Mouse (Mus musculus) embryonic stem cell, embryonic (primary cell): ENCODE measurements around the gene Defb33.

Experiments used
- CTCF ChIA-PET, 4 experiments: fragments of 300-600 bp in 2 of 4; fragments of 350-600 bp in 2 of 4; sonication (Branson Sonifier 250); formaldehyde crosslinking; loops; one replicate each; lab custom pipeline; 2022; ENCODE audit warnings: inconsistent platforms in 2 of 4; lab: Charles Lee
- POLR2A ChIA-PET, 4 experiments: fragments of 300-600 bp in 2 of 4; fragments of 350-600 bp in 2 of 4; sonication (Branson Sonifier 250); formaldehyde crosslinking; loops; one replicate each; lab custom pipeline; 2022; ENCODE audit warnings: antibody characterized with exemption in 4 of 4, inconsistent platforms in 1 of 4; lab: Charles Lee

The Defb33 gene

GRCm38 (mm10) chr8:20892369-20892768 lies at the start of gene Defb33:
Gene Defb33, plus strand, starts transcription at chr8:20892669.
- POLR2A ChIA-PET: no interaction called here
- CTCF ChIA-PET: no interaction called here

DNA sequence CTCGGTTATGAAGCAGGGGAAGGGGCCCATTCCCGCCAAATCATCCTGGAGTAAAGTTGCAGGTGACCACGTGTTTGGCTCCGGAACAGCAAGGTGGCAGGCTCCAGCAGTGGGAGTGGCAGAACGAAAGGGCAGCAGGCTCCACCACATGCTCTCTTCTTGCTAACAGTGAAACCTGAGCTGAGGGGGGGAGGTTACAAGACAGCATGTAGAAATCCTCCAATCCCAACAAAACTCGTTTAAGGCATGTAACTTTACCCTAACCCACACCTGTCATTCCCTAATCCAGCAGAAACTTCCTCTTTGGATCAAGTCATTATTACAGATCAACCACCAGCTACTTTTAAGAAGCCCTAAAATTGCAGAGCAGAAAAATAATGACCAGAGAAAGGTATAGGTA lies 17.9 kb upstream of the Defb33 start:
- CTCF ChIA-PET: no interaction called here
- POLR2A ChIA-PET: interaction anchor here in 1 of 4 experiments (0.5 kb wide), 1 partner anchor 24 kb away, joined by 5 read pairs; no protein-coding TSS in a partner anchor

GRCm38 (mm10) chr8:20902527-20902926 lies 10.1 kb downstream of the Defb33 start, which contains the start of gene Gm15056:
Gene Gm15056, minus strand, starts transcription at chr8:20902627.
- ChIA-PET CTCF (no interaction called here), POLR2A (no interaction called here)

DNA sequence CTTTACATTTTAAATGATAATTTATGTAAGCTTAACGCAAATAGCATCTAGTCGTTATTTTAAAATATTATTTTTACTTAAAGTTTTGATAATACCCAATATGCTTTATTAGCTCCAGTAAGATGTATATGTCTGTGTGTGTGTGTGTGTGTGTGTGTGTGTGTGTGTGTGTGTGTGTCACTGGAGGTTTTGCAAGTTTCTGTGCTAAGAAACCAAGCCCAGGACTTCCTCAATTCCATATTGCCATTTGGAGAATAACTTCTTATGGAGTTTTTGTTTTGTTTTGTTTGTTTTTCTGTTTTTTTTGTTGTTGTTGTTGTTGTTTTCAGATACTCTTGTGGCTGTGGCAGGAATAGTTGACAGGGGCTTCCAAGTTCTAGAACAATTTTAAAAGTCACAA lies 14.7 kb downstream of the Defb33 start:
- ChIA-PET CTCF (no interaction called here), POLR2A (no interaction called here)

- ChIA-PET CTCF (no interaction called here), POLR2A (no interaction called here)
Measured at GRCm38 (mm10) chr8:20908256-20908655, 15.8 kb downstream of the Defb33 start.

DNA sequence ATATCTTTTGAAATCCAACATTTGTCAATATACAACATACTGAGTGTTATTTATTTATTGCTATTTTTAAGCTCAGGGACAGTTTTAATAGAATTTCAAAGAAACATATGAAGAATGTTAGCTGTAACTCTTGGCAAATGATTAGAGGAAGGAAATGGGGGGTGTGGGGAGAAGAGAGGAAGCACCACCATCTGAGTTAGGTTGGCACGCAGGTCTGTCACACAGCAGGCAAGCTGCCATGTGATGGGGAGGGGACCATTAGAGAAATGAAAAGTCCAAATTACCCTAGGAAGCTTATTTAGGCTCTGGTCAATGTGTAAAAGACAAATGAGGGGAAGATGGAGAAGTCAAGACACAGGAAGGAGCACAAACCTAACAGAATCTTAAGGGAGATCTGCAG lies 19.8 kb downstream of the Defb33 start:
- ChIA-PET POLR2A (no interaction called here), CTCF (no interaction called here)

DNA sequence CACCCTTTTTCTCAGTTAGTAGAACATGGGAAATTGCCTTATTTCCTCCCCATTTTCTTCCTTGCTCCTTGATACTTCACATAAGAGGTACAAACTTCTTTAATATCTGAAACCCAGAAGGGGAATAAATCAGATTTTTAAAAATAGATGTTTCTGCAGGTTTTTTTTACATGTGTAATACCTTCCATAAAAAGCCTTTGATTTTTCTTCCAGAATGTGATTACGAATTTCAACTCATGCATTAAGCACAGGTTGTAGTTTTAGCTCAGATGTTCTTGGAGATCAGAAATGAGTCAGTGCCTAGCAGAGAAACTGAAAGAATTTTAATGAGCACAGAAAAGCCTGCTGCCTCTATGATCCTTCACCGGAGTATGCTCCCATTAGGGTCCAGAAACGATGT lies 29.5 kb downstream of the Defb33 start, which contains the start of gene Gm6040:
TSS of gene Gm6040 (minus strand) at position 101 of the 400 bp plus-strand sequence.
- ChIA-PET CTCF (interaction anchor here in 1 of 4 experiments (0.5 kb wide), 1 partner anchor 1622 kb away, joined by 4 read pairs; no protein-coding TSS in a partner anchor), POLR2A (no interaction called here)

DNA sequence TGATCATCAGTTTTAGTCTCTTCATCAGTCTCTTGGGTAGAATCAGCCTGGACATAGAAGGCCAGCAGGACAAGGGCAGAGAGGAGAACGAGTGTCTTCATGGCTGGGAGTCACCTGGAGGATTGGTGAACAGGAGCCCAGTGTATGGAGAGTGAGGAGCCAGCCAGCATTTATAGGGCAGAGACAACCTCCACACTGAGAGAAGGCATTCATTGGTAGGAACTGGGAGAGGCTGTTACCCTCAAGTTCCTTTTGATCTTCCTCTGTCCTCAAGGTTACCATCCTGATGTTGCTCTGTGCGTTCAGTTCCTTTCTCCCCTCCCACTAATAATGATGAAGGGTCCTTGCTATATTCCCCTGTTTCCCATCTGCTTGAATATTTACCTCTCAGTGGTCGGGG lies 52.1 kb downstream of the Defb33 start, which contains the start of gene AY761185:
TSS of gene AY761185 (minus strand) at position 101 of the 400 bp plus-strand sequence.
- POLR2A ChIA-PET: no interaction called here
- CTCF ChIA-PET: no interaction called here
